In genomic region chr9:16221885-16222284, GRCm38 (mm10) we compare ENCODE assay signal across 9 mouse cellular contexts.
DNase-seq lines count a peak whose midpoint lies in the region; ATAC-seq lines count a peak whose summit lies in the region.
"Had no signal": no experiment of that assay in that cellular context is flagged by ENCODE, and none has a peak within 500 bp of the region (broad histone marks: within the 10 kb centered on the region; RNA-seq: fewer than 3 reads in every experiment).

No protein-coding gene starts in this region.

- no peaks in the 10 kb centered on the region for H3K4me1 ChIP-seq in kidney, embryonic 14.5 days (ENCODE audit: control insufficient read depth, insufficient read depth, low read length)

- WGBS in kidney, embryonic 14.5 days, result 67% methylated on average over 5 of the region's 5 CpGs

- no peaks in the 10 kb centered on the region for H3K9me3 ChIP-seq in kidney, embryonic 14.5 days (ENCODE audit: control insufficient read depth, low read length)
- H3K9me3 ChIP-seq: G1E had no signal

- no peaks in the 10 kb centered on the region for H3K36me3 ChIP-seq in kidney, embryonic 14.5 days (ENCODE audit: control insufficient read depth, insufficient read depth, low read length)
- H3K36me3 ChIP-seq: G1E had no signal

- no peak overlapping the region for H3K4me3 ChIP-seq in kidney, embryonic 14.5 days (ENCODE audit: low read length)

- H3K27ac ChIP-seq in kidney, embryonic 14.5 days (ENCODE audit: low read depth, low read length), result no peak overlapping the region

- DNase-seq in kidney, adult 18-20 months, result peak; percentile 28
- peak; percentile 3 to 24 for DNase-seq in adrenal gland, adult 18-20 months (ENCODE audit: low spot score in 2 of 2)
- DNase-seq in cerebellum, adult 11 months, result peak; percentile 35
- DNase-seq in heart, postnatal 25 days (ENCODE audit: low spot score), result peak; percentile 7
- peak; percentile 77 for DNase-seq in retina, postnatal 1 day
- DNase-seq in thymus, postnatal 14 days, result no peak

- no peak for ATAC-seq in kidney, embryonic 14.5 days (ENCODE audit: low FRiP score, low TSS enrichment)
- ATAC-seq in inflammation-experienced regulatory T-cells, adult 6 months, result no peak

- H3K9ac ChIP-seq in kidney, embryonic 14.5 days (ENCODE audit: low read depth, low read length), result no peak overlapping the region

- H3K27me3 ChIP-seq in kidney, embryonic 14.5 days (ENCODE audit: control insufficient read depth, insufficient read depth, low read length), result no peaks in the 10 kb centered on the region

- intact Hi-C loops in heart, postnatal 25 days (cut with DNase I), result no loop called here

- no peak overlapping the region for H3K4me2 ChIP-seq in kidney, embryonic 14.5 days (replicated peaks; ENCODE audit: low read depth, low read length)
